In genomic region chr6:127150663-127151564, GRCm38 (mm10) we compare ENCODE assay signal across 8 mouse cellular contexts. TPM values are rescaled to one million over a fixed set of nuclear protein-coding genes. Genes with fewer than 3 reads are reported as not detected.
DNase-seq lines count a peak whose midpoint lies in the region; ATAC-seq and TF ChIP-seq lines count a peak whose summit lies in the region.

No protein-coding gene starts in this region.

- H3K9me3 ChIP-seq in ES-E14 (ENCODE audit: control insufficient read depth, insufficient read depth, low read depth, low read length) = no peaks in the 10 kb centered on the region
- H3K9me3 ChIP-seq in forebrain, embryonic 15.5 days = no peaks in the 10 kb centered on the region
- H3K9me3 ChIP-seq in hindbrain, embryonic 10.5 days = no peaks in the 10 kb centered on the region
- no peaks in the 10 kb centered on the region for H3K9me3 ChIP-seq in megakaryocyte, embryonic 14.5 days

- no peak overlapping the region for H3K27ac ChIP-seq in ES-E14 (ENCODE audit: insufficient read depth, low read depth, low read length, poor library complexity, severe bottlenecking)
- peak overlapping the region; percentile 79 for H3K27ac ChIP-seq in forebrain, embryonic 15.5 days (replicated peaks)
- H3K27ac ChIP-seq in hindbrain, embryonic 10.5 days = peak overlapping the region; percentile 96

- H3K4me3 ChIP-seq in ES-E14 (ENCODE audit: insufficient read depth in 1 of 2, low read depth in 1 of 2, low read length in 2 of 2, poor library complexity in 1 of 2, severe bottlenecking in 1 of 2) = peak overlapping the region; percentile 49 to 57
- peak overlapping the region; percentile 57 for H3K4me3 ChIP-seq in forebrain, embryonic 15.5 days
- H3K4me3 ChIP-seq in hindbrain, embryonic 10.5 days = peak overlapping the region; percentile 89
- H3K4me3 ChIP-seq in megakaryocyte, embryonic 14.5 days (replicated peaks) = peak overlapping the region; percentile 94

- peak; percentile 54 for ATAC-seq in forebrain, embryonic 15.5 days (replicated peaks)
- no peak for ATAC-seq in cerebellum, adult (ENCODE audit: insufficient number of reproducible peaks, low FRiP score, low TSS enrichment)

- DNase-seq in ES-E14 (ENCODE audit: low read depth, low spot score) = peak; percentile 47
- DNase-seq in adrenal gland, postnatal 14 days = peak; percentile 89
- peak; percentile 87 for DNase-seq in hindbrain, embryonic 10.5 days (ENCODE audit: low spot score)
- peak; percentile 71 to 75 for DNase-seq in left cerebral cortex, postnatal 25 days (ENCODE audit: low spot score in 2 of 2)
- DNase-seq in right cerebral cortex, postnatal 14 days = peak; percentile 68

- under 1% methylated on average over 33 of the region's 34 CpGs for WGBS in forebrain, embryonic 15.5 days
- under 1% methylated on average over 33 of the region's 34 CpGs for WGBS in hindbrain, embryonic 10.5 days

- in situ Hi-C loops in ES-E14 (cut with MboI; ENCODE audit: low sequenced_read_pairs in 2 of 2, unreplicated experiment in 2 of 2) = loop anchor here in 1 of 2 experiments (25.0 kb wide), 1 partner anchor 514 kb away; the partner anchor contains the start of gene Kcna1

- H3K36me3 ChIP-seq in ES-E14 (ENCODE audit: control insufficient read depth, insufficient read depth, low read length, poor library complexity, severe bottlenecking) = no peaks in the 10 kb centered on the region
- no peaks in the 10 kb centered on the region for H3K36me3 ChIP-seq in forebrain, embryonic 15.5 days
- peaks cover 25% of the 10 kb centered on the region for H3K36me3 ChIP-seq in hindbrain, embryonic 10.5 days
- peaks cover 26% of the 10 kb centered on the region for H3K36me3 ChIP-seq in megakaryocyte, embryonic 14.5 days (replicated peaks; ENCODE audit: low read length)

- H3K27me3 ChIP-seq in forebrain, embryonic 15.5 days = peaks cover 27% of the 10 kb centered on the region
- peaks cover 35% of the 10 kb centered on the region for H3K27me3 ChIP-seq in hindbrain, embryonic 10.5 days (ENCODE audit: insufficient read depth, poor library complexity, severe bottlenecking)
- peaks cover 9% of the 10 kb centered on the region for H3K27me3 ChIP-seq in megakaryocyte, embryonic 14.5 days (replicated peaks)

- H3K9ac ChIP-seq in ES-E14 (ENCODE audit: insufficient read depth, low read depth, low read length, poor library complexity, severe bottlenecking) = no peak overlapping the region
- H3K9ac ChIP-seq in forebrain, embryonic 15.5 days (replicated peaks) = peak overlapping the region; percentile 61

- intact Hi-C loops in left cerebral cortex, postnatal 25 days (cut with DNase I) = loop anchor here (1.0 to 2.0 kb wide), 3 partner anchors 30 to 180 kb away; no protein-coding TSS in a partner anchor

- peaks cover 0 to 11% of the 10 kb centered on the region in 2 experiments; a peak in 1 of 4 replicates for H3K4me1 ChIP-seq in ES-E14 (ENCODE audit: control insufficient read depth in 2 of 2, insufficient read depth in 2 of 2, low read length in 2 of 2, poor library complexity in 1 of 2)
- H3K4me1 ChIP-seq in forebrain, embryonic 15.5 days = peaks cover 85% of the 10 kb centered on the region
- peaks cover 93% of the 10 kb centered on the region for H3K4me1 ChIP-seq in hindbrain, embryonic 10.5 days (replicated peaks)
- H3K4me1 ChIP-seq in megakaryocyte, embryonic 14.5 days = peaks cover 85% of the 10 kb centered on the region

- peak overlapping the region; percentile 83 for H3K4me2 ChIP-seq in forebrain, embryonic 15.5 days (replicated peaks)

TF ChIP-seq in ES-E14, 5 proteins besides CTCF, POLR2A, EP300 and RAD21:
- no peak for TF ChIP-seq ZC3H11A (IDR thresholded peaks at IDR 0.05; ENCODE audit: borderline replicate concordance, low read depth, low read length)
- TF ChIP-seq MAFK (IDR thresholded peaks at IDR 0.05; ENCODE audit: insufficient read depth, low read depth, low read length) = no peak
- no peak for TF ChIP-seq HCFC1 (IDR thresholded peaks at IDR 0.05; ENCODE audit: borderline replicate concordance, insufficient read depth, low read length)
- no peak for TF ChIP-seq ZNF384 (IDR thresholded peaks at IDR 0.05; ENCODE audit: low read depth, low read length)
- no peak for TF ChIP-seq CHD2 (IDR thresholded peaks at IDR 0.05; ENCODE audit: low read depth, low read length)

RNA-seq across cellular contexts. Expression of gene Ccnd2, which starts 1.1 kb away (rescaled TPM):
- 8.0 and 10.1 TPM in 2 replicates for total RNA-seq in ES-E14 (2012; rRNA removed)
- total RNA-seq in adrenal gland, postnatal 14 days (2021) = 206 and 209 TPM in 2 replicates
- 1,282 and 1,421 TPM in 2 replicates for polyA plus RNA-seq in forebrain, embryonic 15.5 days (2015; fragmentation: Nextera tagmentation; extraction: Ambion mirVana)
- 865 and 1,523 TPM in 2 replicates for polyA plus RNA-seq in hindbrain, embryonic 10.5 days (2016; fragmentation: Nextera tagmentation; extraction: Ambion mirVana)
- total RNA-seq in left cerebral cortex, postnatal 25 days (2021) = 10 to 100 TPM; 97.7 to 97.9 TPM
- 143 and 319 TPM in 2 replicates for polyA plus RNA-seq in megakaryocyte, embryonic 14.5 days (2012; ENCODE audit: insufficient read depth, low replicate concordance)

RNA-seq across cellular contexts. Expression of gene Tigar, which starts 41.6 kb away (rescaled TPM):
- total RNA-seq in ES-E14 (2012; rRNA removed) = 19.7 and 22.9 TPM in 2 replicates
- total RNA-seq in adrenal gland, postnatal 14 days (2021) = 15.4 and 18.3 TPM in 2 replicates
- polyA plus RNA-seq in forebrain, embryonic 15.5 days (2015; fragmentation: Nextera tagmentation; extraction: Ambion mirVana) = 9.2 and 10.0 TPM in 2 replicates
- polyA plus RNA-seq in hindbrain, embryonic 10.5 days (2016; fragmentation: Nextera tagmentation; extraction: Ambion mirVana) = 6.9 and 7.4 TPM in 2 replicates
- 10 to 100 TPM; 23.6 to 25.9 TPM for total RNA-seq in left cerebral cortex, postnatal 25 days (2021)
- polyA plus RNA-seq in megakaryocyte, embryonic 14.5 days (2012; ENCODE audit: insufficient read depth, low replicate concordance) = 0.50 TPM in 1 of 2 replicates, not detected in the other
